Comparison of ENCODE assay signal across 21 mouse cellular contexts in genomic region chr11:61991576-61991975, GRCm38 (mm10). TPM values are rescaled to one million over a fixed set of nuclear protein-coding genes. Genes with fewer than 3 reads are reported as not detected.
A peak's percentile ranks its signal among the peaks of the same experiment; 100 is the strongest.
DNase-seq lines count a peak whose midpoint lies in the region.
"Had no signal": no experiment of that assay in that cellular context is flagged by ENCODE, and none has a peak within 500 bp of the region (broad histone marks: within the 10 kb centered on the region; RNA-seq: fewer than 3 reads in every experiment).

No protein-coding gene starts in this region.

- WGBS in heart, embryonic 10.5 days, result 74% methylated on average over 2 of the region's 2 CpGs

- no peak overlapping the region for H3K4me3 ChIP-seq in heart, embryonic 10.5 days
- H3K4me3 ChIP-seq: embryonic facial prominence, embryonic 13.5 days; embryonic facial prominence, embryonic 15.5 days; erythroblast, embryonic 14.5 days; forebrain, embryonic 10.5 days; forebrain, embryonic 12.5 days had no signal

- no peaks in the 10 kb centered on the region for H3K27me3 ChIP-seq in heart, embryonic 10.5 days (ENCODE audit: insufficient read depth, poor library complexity, severe bottlenecking)
- H3K27me3 ChIP-seq: CH12.LX; embryonic facial prominence, embryonic 13.5 days; embryonic facial prominence, embryonic 15.5 days; Patski had no signal

- H3K4me1 ChIP-seq in heart, embryonic 10.5 days, result no peaks in the 10 kb centered on the region
- H3K4me1 ChIP-seq: embryonic facial prominence, embryonic 13.5 days; embryonic facial prominence, embryonic 15.5 days; forebrain, embryonic 10.5 days; forebrain, embryonic 12.5 days had no signal

- no peak overlapping the region for H3K27ac ChIP-seq in heart, embryonic 10.5 days
- H3K27ac ChIP-seq: embryonic facial prominence, embryonic 13.5 days; embryonic facial prominence, embryonic 15.5 days; forebrain, embryonic 10.5 days; forebrain, embryonic 12.5 days had no signal

- DNase-seq in cerebellum, postnatal 10 days, result peak; percentile 76 to 85
- DNase-seq in cerebellum, adult 11-12 months, result no peak
- DNase-seq in heart, adult 11 months, result peak; percentile 77
- DNase-seq in heart, embryonic 10.5 days (ENCODE audit: low spot score), result no peak
- peak; percentile 41 for DNase-seq in brain, adult 2 months (ENCODE audit: low read depth, low spot score)
- DNase-seq: adrenal gland, adult 8-10 months; adrenal gland, postnatal 14 days; adrenal gland, postnatal 36 days; B cell, adult 2 months; cerebellum, adult 11 months; cerebellum, adult 2 months; cerebellum, adult 9-11 months; cerebellum, postnatal 36 days; embryo, embryonic 11 days had no signal

- H3K36me3 ChIP-seq in heart, embryonic 10.5 days, result no peaks in the 10 kb centered on the region
- H3K36me3 ChIP-seq: embryonic facial prominence, embryonic 13.5 days; embryonic facial prominence, embryonic 15.5 days; forebrain, embryonic 10.5 days; forebrain, embryonic 12.5 days had no signal

- no peaks in the 10 kb centered on the region for H3K9me3 ChIP-seq in heart, embryonic 10.5 days
- H3K9me3 ChIP-seq: embryonic facial prominence, embryonic 13.5 days; embryonic facial prominence, embryonic 15.5 days; forebrain, embryonic 10.5 days; forebrain, embryonic 12.5 days had no signal

RNA-seq across cellular contexts. Expression of gene Specc1, which starts 35.0 kb away (rescaled TPM):
- 9.2 and 10.5 TPM in 2 replicates for polyA plus RNA-seq in heart, embryonic 10.5 days (2016; fragmentation: Nextera tagmentation; extraction: Ambion mirVana)

Comparison
In these comparisons a context has a peak if more than half of its experiments do, and no peak if none do; other contexts are left out.
1. DNase-seq: peak in cerebellum, postnatal 10 days (2 of 2), heart, adult 11 months (single experiment) and brain, adult 2 months (single experiment); none in cerebellum, adult 11-12 months (single experiment) and heart, embryonic 10.5 days (single experiment).